Mouse (Mus musculus) 3134 (cell line): Measurements from ENCODE around the gene Olfr223.
"Not testable (repeated sequence)": the region's sequence is repeated elsewhere in the genome, so short reads cannot be mapped to it uniquely, and the experiment has no call there.

Source experiments
- DNase-seq: peaks from one replicate; pipeline ENCODE4 v3.0.0-alpha.2; 2011; ENCODE audit warnings: low spot score; ENCODE audit not compliant: insufficient read length; ENCODE audit errors: extremely low read depth

Gene Olfr223

GRCm38 (mm10) chr11:59593189-59593588, at the start of gene Olfr223:
Gene Olfr223 (minus strand): TSS chr11:59593289.
- no peak for DNase-seq

- DNase-seq, result no peak
Observed at GRCm38 (mm10) chr11:59642420-59642819, 49.3 kb upstream of the Olfr223 start.

- peak; percentile 56 for DNase-seq
Observed at GRCm38 (mm10) chr11:59641227-59641626, 48.1 kb upstream of the Olfr223 start.

GRCm38 (mm10) chr11:59639957-59640643, 47.0 kb upstream of the Olfr223 start:
- no peak for DNase-seq

- no peak for DNase-seq
Observed at GRCm38 (mm10) chr11:59636695-59637414, 43.8 kb upstream of the Olfr223 start.

- peak; percentile 69 for DNase-seq
Observed at GRCm38 (mm10) chr11:59635821-59636694, 43.0 kb upstream of the Olfr223 start.

GRCm38 (mm10) chr11:59635251-59635795, 42.2 kb upstream of the Olfr223 start:
- DNase-seq, result no peak

GRCm38 (mm10) chr11:59634001-59634660, 41.0 kb upstream of the Olfr223 start:
- no peak for DNase-seq

- DNase-seq, result no peak
Observed at GRCm38 (mm10) chr11:59633037-59633436, 39.9 kb upstream of the Olfr223 start.

- DNase-seq, result no peak
Observed at GRCm38 (mm10) chr11:59631980-59632379, 38.9 kb upstream of the Olfr223 start.

GRCm38 (mm10) chr11:59629871-59630270, 36.8 kb upstream of the Olfr223 start:
- no peak for DNase-seq

- DNase-seq, result no peak
Observed at GRCm38 (mm10) chr11:59628177-59628576, 35.1 kb upstream of the Olfr223 start.

- DNase-seq, result no peak
Observed at GRCm38 (mm10) chr11:59626192-59626591, 33.1 kb upstream of the Olfr223 start.

- peak; percentile 61 for DNase-seq
Observed at GRCm38 (mm10) chr11:59624017-59624630, 31.0 kb upstream of the Olfr223 start.

GRCm38 (mm10) chr11:59622214-59622613, 29.1 kb upstream of the Olfr223 start:
- DNase-seq, result no peak

- not testable (repeated sequence) for DNase-seq
Observed at GRCm38 (mm10) chr11:59616986-59617385, 23.9 kb upstream of the Olfr223 start.

GRCm38 (mm10) chr11:59614120-59614519, 21.0 kb upstream of the Olfr223 start:
- peak; percentile 68 for DNase-seq

GRCm38 (mm10) chr11:59611646-59612045, 18.6 kb upstream of the Olfr223 start:
- DNase-seq, result no peak

GRCm38 (mm10) chr11:59602287-59602686, 9.2 kb upstream of the Olfr223 start:
- peak; percentile 11 for DNase-seq

GRCm38 (mm10) chr11:59600872-59601271, 7.8 kb upstream of the Olfr223 start:
- peak; percentile 80 for DNase-seq
